Mouse (Mus musculus) midbrain, embryonic 14.5 days (tissue): ENCODE results near the gene Rarg. TPM values are rescaled to one million over a fixed set of nuclear protein-coding genes. Genes with fewer than 3 reads are reported as not detected.

ENCODE experiments used
- ATAC-seq: fragments of 200-750 bp; cut with Nextera tagmentation; 2 replicates; pipeline ENCODE4 v1.8.0; 2017; ENCODE audit warnings: moderate number of reproducible peaks, moderate library complexity; ENCODE audit not compliant: low FRiP score, low TSS enrichment
- DNase-seq: peaks from one replicate; pipeline ENCODE4 v3.0.0-alpha.2; 2015
- H3K27ac ChIP-seq: fragments of 300-500 bp; sonication (generic); replicated peaks from 2 replicates; pipeline ENCODE4 v1.5.1; 2014; ENCODE audit warnings: mild to moderate bottlenecking, low read depth, low read length, moderate library complexity
- H3K27me3 ChIP-seq: fragments of 300-500 bp; sonication (generic); 2 replicates; pipeline ENCODE4 v1.6.1; 2014; ENCODE audit warnings: low read length, control low read depth, mixed read lengths; ENCODE audit not compliant: control insufficient read depth, insufficient read depth
- H3K36me3 ChIP-seq: fragments of 300-500 bp; sonication (generic); 2 replicates; pipeline ENCODE4 v1.6.1; 2014; ENCODE audit warnings: low read length, control low read depth; ENCODE audit not compliant: control insufficient read depth, insufficient read depth
- H3K4me1 ChIP-seq: fragments of 300-500 bp; sonication (generic); 2 replicates; pipeline ENCODE4 v1.6.1; 2014; ENCODE audit warnings: mild to moderate bottlenecking, antibody characterized with exemption, low read length, control low read depth; ENCODE audit not compliant: control insufficient read depth, insufficient read depth
- H3K4me2 ChIP-seq: fragments of 300-500 bp; sonication (generic); 2 replicates; pipeline ENCODE4 v1.6.1; 2014; ENCODE audit warnings: mild to moderate bottlenecking, low read length, moderate library complexity
- H3K4me3 ChIP-seq: fragments of 300-500 bp; sonication (generic); replicated peaks from 2 replicates; pipeline ENCODE4 v1.5.1; 2014; ENCODE audit warnings: low read depth, low read length
- H3K9ac ChIP-seq: fragments of 300-500 bp; sonication (generic); replicated peaks from 2 replicates; pipeline ENCODE4 v1.6.1; 2014; ENCODE audit warnings: mild to moderate bottlenecking, low read length, moderate library complexity
- H3K9me3 ChIP-seq: fragments of 300-500 bp; sonication (generic); 2 replicates; pipeline ENCODE4 v1.6.1; 2016; ENCODE audit warnings: low read length, control low read depth, mixed read lengths; ENCODE audit not compliant: control insufficient read depth
- WGBS: fragments of 180-500 bp; shearing (Covaris S2); extraction: QIAGEN DNeasy Blood & Tissue Kit; methylation state at CpG from one replicate; pipeline ENCODE4 v1.1.7; 2014; 5-methylcytosine and 5-hydroxymethylcytosine counted together
- polyA plus RNA-seq: library from polyadenylated mRNA; unstranded; fragments of >200 nt; fragmentation: Nextera tagmentation; extraction: Ambion mirVana; gene quantifications from 2 replicates; pipeline ENCODE4 v1.2.1, GENCODE M21; 2014

Gene Rarg
- 2.3 and 3.6 TPM in 2 replicates for polyA plus RNA-seq

GRCm38 (mm10) chr15:102257202-102258075, at the start of gene Rarg:
Gene Rarg (minus strand): TSS chr15:102257517.
- Histone ChIP-seq H3K27me3 (peaks cover 28% of the 10 kb centered on the region), H3K27ac (no peak within 1 kb of the TSS)
- WGBS, result 1% methylated on average over 39 of the region's 46 CpGs

GRCm38 (mm10) chr15:102302542-102302941, 45.2 kb upstream of the Rarg start:
- WGBS, result 96% methylated on average over 6 of the region's 6 CpGs
- no peak overlapping the region for H3K4me2 ChIP-seq

More at GRCm38 (mm10) chr15:102257202-102258075, at the start of gene Rarg:
- peak; percentile 51 for DNase-seq
- 0 out of 2 replicates have a peak, but pooled peaks cover 7% of the 10 kb centered on the region for H3K4me1 ChIP-seq
- peak; percentile 34; the same call in 1 of the 2 replicates for ATAC-seq
- no peaks in the 10 kb centered on the region for H3K9me3 ChIP-seq
- H3K9ac ChIP-seq, result peak within 1 kb of the TSS; percentile 65
- no peaks in the 10 kb centered on the region for H3K36me3 ChIP-seq
- peak within 1 kb of the TSS; percentile 50 for H3K4me3 ChIP-seq
- H3K4me2 ChIP-seq, result peak within 1 kb of the TSS; percentile 92

GRCm38 (mm10) chr15:102296368-102297006, 39.2 kb upstream of the Rarg start:
- Histone ChIP-seq H3K27ac (no peak overlapping the region), H3K4me3 (peak overlapping the region; percentile 41), H3K36me3 (0 out of 2 replicates have a peak, but pooled peaks cover 7% of the 10 kb centered on the region), H3K4me2 (peak overlapping the region; percentile 80), H3K9me3 (no peaks in the 10 kb centered on the region), H3K9ac (0 out of 2 replicates have a peak overlapping the region, but pooled peaks have one; percentile 29), H3K27me3 (no peaks in the 10 kb centered on the region), H3K4me1 (peaks cover 6% of the 10 kb centered on the region; the same call in 1 of the 2 replicates)
- ATAC-seq (no peak; the same call in 1 of the 2 replicates), DNase-seq (no peak)
- 5% methylated on average over 24 of the region's 24 CpGs for WGBS

More at GRCm38 (mm10) chr15:102302542-102302941, 45.2 kb upstream of the Rarg start:
- Histone ChIP-seq H3K9me3 (no peaks in the 10 kb centered on the region), H3K27me3 (no peaks in the 10 kb centered on the region), H3K27ac (no peak overlapping the region), H3K36me3 (peaks cover 23% of the 10 kb centered on the region), H3K4me1 (no peaks in the 10 kb centered on the region), H3K9ac (no peak overlapping the region), H3K4me3 (no peak overlapping the region)
- DNase-seq (no peak), ATAC-seq (no peak)

GRCm38 (mm10) chr15:102295633-102296367, 38.5 kb upstream of the Rarg start, which contains the start of gene Espl1:
Gene Espl1 (plus strand): TSS chr15:102296266.
- WGBS, result 8% methylated on average over 25 of the region's 25 CpGs
- Histone ChIP-seq H3K4me3 (peak within 1 kb of the TSS; percentile 41), H3K4me1 (peaks cover 6% of the 10 kb centered on the region; the same call in 1 of the 2 replicates), H3K27me3 (no peaks in the 10 kb centered on the region), H3K9ac (0 out of 2 replicates have a peak within 1 kb of the TSS, but pooled peaks have one; percentile 34), H3K9me3 (no peaks in the 10 kb centered on the region), H3K27ac (0 out of 2 replicates have a peak within 1 kb of the TSS, but pooled peaks have one; percentile 5), H3K4me2 (peak within 1 kb of the TSS; percentile 80), H3K36me3 (0 out of 2 replicates have a peak, but pooled peaks cover 7% of the 10 kb centered on the region)
- DNase-seq, result peak; percentile 98
- peak; percentile 97 for ATAC-seq

- Histone ChIP-seq H3K36me3 (no peaks in the 10 kb centered on the region; the same call in 1 of the 2 replicates), H3K9me3 (no peaks in the 10 kb centered on the region), H3K9ac (no peak overlapping the region), H3K27me3 (no peaks in the 10 kb centered on the region), H3K27ac (no peak overlapping the region), H3K4me3 (no peak overlapping the region), H3K4me1 (no peaks in the 10 kb centered on the region), H3K4me2 (no peak overlapping the region)
- ATAC-seq (no peak), DNase-seq (peak; percentile 73)
Observed at GRCm38 (mm10) chr15:102287395-102287794, 30.1 kb upstream of the Rarg start.

- Histone ChIP-seq H3K36me3 (peaks cover 14% of the 10 kb centered on the region), H3K4me3 (no peak overlapping the region), H3K4me2 (no peak overlapping the region), H3K9me3 (no peaks in the 10 kb centered on the region), H3K27me3 (no peaks in the 10 kb centered on the region), H3K9ac (no peak overlapping the region), H3K4me1 (peaks cover 10% of the 10 kb centered on the region), H3K27ac (no peak overlapping the region)
- no peak for DNase-seq
- no peak for ATAC-seq
- 89% methylated on average over 3 of the region's 3 CpGs for WGBS
Observed at GRCm38 (mm10) chr15:102283648-102284047, 26.3 kb upstream of the Rarg start.

- no peaks in the 10 kb centered on the region for H3K9me3 ChIP-seq
- ATAC-seq (no peak), DNase-seq (no peak)
- no peak overlapping the region for H3K9ac ChIP-seq
- no peak overlapping the region for H3K27ac ChIP-seq
- no peak overlapping the region for H3K4me3 ChIP-seq
- H3K4me2 ChIP-seq, result no peak overlapping the region
- peaks cover 14% of the 10 kb centered on the region for H3K36me3 ChIP-seq
- no peaks in the 10 kb centered on the region for H3K27me3 ChIP-seq
- 92% methylated on average over 8 of the region's 8 CpGs for WGBS
- H3K4me1 ChIP-seq, result peaks cover 10% of the 10 kb centered on the region
Observed at GRCm38 (mm10) chr15:102282463-102283292, 25.4 kb upstream of the Rarg start.
